Mouse (Mus musculus): ENCODE measurements around the gene Fgf15. TPM values are rescaled to one million over a fixed set of nuclear protein-coding genes. Genes with fewer than 3 reads are reported as not detected.
"Not testable (repeated sequence)": the region's sequence is repeated elsewhere in the genome, so short reads cannot be mapped to it uniquely, and the experiment has no call there.

The Fgf15 gene
- polyA plus RNA-seq, 1 experiment, result 0.14 TPM

GRCm38 (mm10) chr7:144890661-144891060, 5.7 kb upstream of the Fgf15 start:
- DNase-seq (ENCODE audit: low read depth), result not testable (repeated sequence)

- no peak for DNase-seq (ENCODE audit: low read depth)
These were observed 4.5 kb upstream of the Fgf15 start for GRCm38 (mm10) chr7:144891863-144892262.

GRCm38 (mm10) chr7:144892322-144892721, 4.0 kb upstream of the Fgf15 start:
- no peak for DNase-seq (ENCODE audit: low read depth)

- DNase-seq (ENCODE audit: low read depth), result no peak
These were observed 2.1 kb upstream of the Fgf15 start for GRCm38 (mm10) chr7:144894191-144894590.

GRCm38 (mm10) chr7:144894706-144895105, 1.6 kb upstream of the Fgf15 start:
- DNase-seq (ENCODE audit: low read depth), result no peak

- DNase-seq (ENCODE audit: low read depth), result no peak
These were observed 823 bp upstream of the Fgf15 start for GRCm38 (mm10) chr7:144895305-144896111.

GRCm38 (mm10) chr7:144898506-144898905, 2.2 kb downstream of the Fgf15 start:
- DNase-seq (ENCODE audit: low read depth), result no peak

- not testable (repeated sequence) for DNase-seq (ENCODE audit: low read depth)
These were observed 9.2 kb downstream of the Fgf15 start for GRCm38 (mm10) chr7:144905514-144905913.

GRCm38 (mm10) chr7:144906708-144907397, 10.5 kb downstream of the Fgf15 start:
- DNase-seq (ENCODE audit: low read depth), result no peak

GRCm38 (mm10) chr7:144907793-144908192, 11.5 kb downstream of the Fgf15 start:
- DNase-seq (ENCODE audit: low read depth), result no peak

GRCm38 (mm10) chr7:144908705-144909104, 12.4 kb downstream of the Fgf15 start:
- DNase-seq (ENCODE audit: low read depth), result no peak

GRCm38 (mm10) chr7:144911121-144911520, 14.8 kb downstream of the Fgf15 start:
- no peak for DNase-seq (ENCODE audit: low read depth)

GRCm38 (mm10) chr7:144912897-144913296, 16.6 kb downstream of the Fgf15 start:
- DNase-seq (ENCODE audit: low read depth), result no peak

- no peak for DNase-seq (ENCODE audit: low read depth)
These were observed 18.1 kb downstream of the Fgf15 start for GRCm38 (mm10) chr7:144914296-144914947.

- peak; percentile 55 for DNase-seq (ENCODE audit: low read depth)
These were observed 18.8 kb downstream of the Fgf15 start, which contains the start of gene LTO1 for GRCm38 (mm10) chr7:144914948-144915750. Gene LTO1, plus strand, starts transcription at chr7:144915100.

GRCm38 (mm10) chr7:144918823-144919222, 22.5 kb downstream of the Fgf15 start:
- no peak for DNase-seq (ENCODE audit: low read depth)

GRCm38 (mm10) chr7:144927591-144927990, 31.3 kb downstream of the Fgf15 start:
- DNase-seq (ENCODE audit: low read depth), result no peak

GRCm38 (mm10) chr7:144928009-144928888, 31.9 kb downstream of the Fgf15 start:
- no peak for DNase-seq (ENCODE audit: low read depth)

GRCm38 (mm10) chr7:144928889-144929210, 32.5 kb downstream of the Fgf15 start:
- DNase-seq (ENCODE audit: low read depth), result no peak

GRCm38 (mm10) chr7:144929506-144929905, 33.2 kb downstream of the Fgf15 start:
- DNase-seq (ENCODE audit: low read depth), result no peak

GRCm38 (mm10) chr7:144929931-144930330, 33.6 kb downstream of the Fgf15 start:
- no peak for DNase-seq (ENCODE audit: low read depth)
